Mouse (Mus musculus) heart, postnatal 14 days (tissue): ENCODE measurements around the gene Cdh24. TPM values are rescaled to one million over a fixed set of nuclear protein-coding genes. Genes with fewer than 3 reads are reported as not detected.
A peak's percentile ranks its signal among the peaks of the same experiment; 100 is the strongest.

ENCODE experiments used
- DNase-seq, 2 experiments: peaks; one replicate each; pipeline ENCODE4 v3.0.0; 2021 to 2022
- intact Hi-C: fragments of 180-260 bp; cut with DNase I; formaldehyde crosslinking; loops from one replicate; pipeline ENCODE4 v1.15.1; 2025
- total RNA-seq, 2 experiments: library from RNA; stranded (reverse); gene quantifications; 2 replicates each; pipeline ENCODE4 v1.2.3; 2021

Cdh24 gene
- total RNA-seq, 2 experiments from 2014 or later: 1.1 to 1.6 TPM

- DNase-seq: no peak
- intact Hi-C loops: loop anchor here (10.0 kb wide), 1 partner anchor 582 kb away; no protein-coding TSS in a partner anchor
Observed at GRCm38 (mm10) chr14:54646455-54646854, 5.3 kb upstream of the Cdh24 start.

GRCm38 (mm10) chr14:54644294-54644693 is 3.1 kb upstream of the Cdh24 start:
- DNase-seq: no peak
- intact Hi-C loops: loop anchor here (5.0 to 10.0 kb wide), 3 partner anchors 37 to 579 kb away; partner anchors contain the start of gene 4931414P19Rik

GRCm38 (mm10) chr14:54643011-54643410 is 1.8 kb upstream of the Cdh24 start:
- no peak for DNase-seq
- intact Hi-C loops: loop anchor here (2.0 to 10.0 kb wide), 4 partner anchors 36 to 578 kb away; partner anchors contain the start of gene 4931414P19Rik

GRCm38 (mm10) chr14:54642224-54642944 is 1.2 kb upstream of the Cdh24 start:
- no peak for DNase-seq
- intact Hi-C loops: loop anchor here (2.0 to 10.0 kb wide), 4 partner anchors 35 to 578 kb away; partner anchors contain the start of gene 4931414P19Rik

- no peak for DNase-seq
- intact Hi-C loops: loop anchor here (1.0 to 10.0 kb wide), 4 partner anchors 34 to 576 kb away; partner anchors contain the start of gene 4931414P19Rik
Observed at GRCm38 (mm10) chr14:54640946-54641304, 239 bp downstream of the Cdh24 start, which contains the start of gene Gm17606. Gene Gm17606 (plus strand): TSS chr14:54640952.

- no peak for DNase-seq
- intact Hi-C loops: loop anchor here (5.0 to 10.0 kb wide), 3 partner anchors 33 to 575 kb away; partner anchors contain the start of gene 4931414P19Rik
Observed at GRCm38 (mm10) chr14:54640121-54640520, 1.0 kb downstream of the Cdh24 start.

- intact Hi-C loops: loop anchor here (5.0 kb wide), 1 partner anchor 111 kb away; no protein-coding TSS in a partner anchor
- DNase-seq: no peak
Observed at GRCm38 (mm10) chr14:54638210-54638609, 3.0 kb downstream of the Cdh24 start.

GRCm38 (mm10) chr14:54636954-54637353 is 4.2 kb downstream of the Cdh24 start:
- intact Hi-C loops: loop anchor here (5.0 kb wide), 1 partner anchor 110 kb away; no protein-coding TSS in a partner anchor
- peak; percentile 47 to 60 for DNase-seq

GRCm38 (mm10) chr14:54634182-54634581 is 7.0 kb downstream of the Cdh24 start:
- DNase-seq: no peak
- intact Hi-C loops: no loop called here

- DNase-seq: no peak
- intact Hi-C loops: no loop called here
Observed at GRCm38 (mm10) chr14:54632252-54632651, 8.9 kb downstream of the Cdh24 start.

GRCm38 (mm10) chr14:54631240-54631599 is 9.9 kb downstream of the Cdh24 start:
- intact Hi-C loops: no loop called here
- DNase-seq: no peak

GRCm38 (mm10) chr14:54630583-54631239 is 10.5 kb downstream of the Cdh24 start:
- no peak for DNase-seq
- intact Hi-C loops: no loop called here

- intact Hi-C loops: no loop called here
- no peak for DNase-seq
Observed at GRCm38 (mm10) chr14:54629797-54630196, 11.4 kb downstream of the Cdh24 start.

GRCm38 (mm10) chr14:54628103-54628502 is 13.1 kb downstream of the Cdh24 start:
- intact Hi-C loops: no loop called here
- DNase-seq: no peak

GRCm38 (mm10) chr14:54624976-54625375 is 16.2 kb downstream of the Cdh24 start:
- no peak for DNase-seq
- intact Hi-C loops: no loop called here

- intact Hi-C loops: no loop called here
- no peak for DNase-seq
Observed at GRCm38 (mm10) chr14:54623334-54623733, 17.8 kb downstream of the Cdh24 start.

GRCm38 (mm10) chr14:54621133-54621532 is 20.0 kb downstream of the Cdh24 start, which contains the start of gene Psmb11:
Gene Psmb11 (plus strand): TSS chr14:54621433.
- DNase-seq: no peak
- intact Hi-C loops: no loop called here

- peak; percentile 86 to 87 for DNase-seq
- intact Hi-C loops: no loop called here
Observed at GRCm38 (mm10) chr14:54617897-54618365, 23.2 kb downstream of the Cdh24 start, which contains the start of gene Psmb5. Gene Psmb5 (minus strand): TSS chr14:54618022.

- DNase-seq: no peak
- intact Hi-C loops: no loop called here
Observed at GRCm38 (mm10) chr14:54617152-54617896, 23.8 kb downstream of the Cdh24 start.

GRCm38 (mm10) chr14:54616226-54616825 is 24.8 kb downstream of the Cdh24 start:
- DNase-seq: no peak
- intact Hi-C loops: no loop called here
